Comparison of ENCODE assay signal across 29 mouse cellular contexts in genomic region chr12:101815796-101816195, GRCm38 (mm10). TPM values are rescaled to one million over a fixed set of nuclear protein-coding genes. Genes with fewer than 3 reads are reported as not detected.
DNase-seq lines count a peak whose midpoint lies in the region; ATAC-seq and TF ChIP-seq lines count a peak whose summit lies in the region.
"Had no signal": no experiment of that assay in that cellular context is flagged by ENCODE, and none has a peak within 500 bp of the region (broad histone marks: within the 10 kb centered on the region; RNA-seq: fewer than 3 reads in every experiment).

No protein-coding gene starts in this region.

- peaks cover 9% of the 10 kb centered on the region for H3K4me1 ChIP-seq in heart, embryonic 13.5 days
- peaks cover 5% of the 10 kb centered on the region; the same call in 1 of the 2 replicates for H3K4me1 ChIP-seq in kidney, adult 2 months (ENCODE audit: control insufficient read depth, insufficient read depth, low read length)
- peaks cover 6% of the 10 kb centered on the region for H3K4me1 ChIP-seq in embryonic fibroblast, embryonic 13.5 days (ENCODE audit: control insufficient read depth, insufficient read depth, low read length)

- no peaks in the 10 kb centered on the region for H3K9me3 ChIP-seq in heart, embryonic 13.5 days
- H3K9me3 ChIP-seq: embryonic facial prominence, embryonic 12.5 days; embryonic facial prominence, embryonic 15.5 days; forebrain, embryonic 12.5 days; forebrain, embryonic 15.5 days; G1E; hindbrain, embryonic 10.5 days; hindbrain, embryonic 13.5 days; intestine, embryonic 15.5 days had no signal

- TF ChIP-seq CTCF in kidney, adult 2 months (conservative IDR thresholded peaks at IDR 0.05; ENCODE audit: insufficient read depth, insufficient read length, low read depth, low read length) = no peak
- TF ChIP-seq CTCF in embryonic fibroblast, embryonic 13.5 days (IDR thresholded peaks at IDR 0.05; ENCODE audit: borderline replicate concordance, insufficient read depth, low read length) = no peak

- intact Hi-C loops in heart, postnatal 10 days (cut with DNase I) = loop anchor here (2.0 to 5.0 kb wide), 2 partner anchors 43 to 59 kb away; no protein-coding TSS in a partner anchor

- no peak for DNase-seq in heart, postnatal 10 days
- peak; percentile 55 for DNase-seq in kidney, adult 2 months
- no peak for DNase-seq in kidney, postnatal 14 days
- no peak for DNase-seq in adrenal gland, adult 18-20 months (ENCODE audit: low spot score in 2 of 2)
- DNase-seq: adrenal gland, adult 2 months; adrenal gland, postnatal 14 days; B cell, adult 2 months; cerebellum, adult 11 months; cerebellum, adult 2 months; cerebellum, adult 9-11 months; cerebellum, postnatal 25 days; gastrocnemius, postnatal 25 days; heart, postnatal 36 days had no signal

- H3K36me3 ChIP-seq in heart, embryonic 13.5 days = no peaks in the 10 kb centered on the region
- H3K36me3 ChIP-seq in kidney, adult 2 months (ENCODE audit: control insufficient read depth, insufficient read depth, low read length) = no peaks in the 10 kb centered on the region
- H3K36me3 ChIP-seq: embryonic facial prominence, embryonic 12.5 days; embryonic facial prominence, embryonic 15.5 days; forebrain, embryonic 12.5 days; forebrain, embryonic 15.5 days; G1E; hindbrain, embryonic 10.5 days; hindbrain, embryonic 13.5 days; intestine, embryonic 15.5 days had no signal

- no peak for TF ChIP-seq POLR2A in kidney, adult 2 months (IDR thresholded peaks at IDR 0.05; ENCODE audit: low read depth, low read length)
- TF ChIP-seq POLR2A in embryonic fibroblast, embryonic 13.5 days (IDR thresholded peaks at IDR 0.05; ENCODE audit: low read depth, low read length) = no peak

- H3K27me3 ChIP-seq in heart, embryonic 13.5 days (replicated peaks) = peaks cover 23% of the 10 kb centered on the region
- no peaks in the 10 kb centered on the region for H3K27me3 ChIP-seq in kidney, adult 2 months (replicated peaks; ENCODE audit: control insufficient read depth, insufficient read depth, low read length)
- H3K27me3 ChIP-seq: CH12.LX; embryonic facial prominence, embryonic 12.5 days; intestine, embryonic 15.5 days; Patski had no signal

- WGBS in heart, embryonic 13.5 days = 77% methylated on average over 6 of the region's 6 CpGs
- 54% methylated on average over 6 of the region's 6 CpGs for WGBS in kidney, adult 2 months

- H3K27ac ChIP-seq in heart, embryonic 13.5 days (replicated peaks) = no peak overlapping the region
- H3K27ac ChIP-seq in kidney, adult 2 months (ENCODE audit: insufficient read depth, low read depth, low read length) = no peak overlapping the region
- no peak overlapping the region; the same call in 1 of the 2 replicates for H3K27ac ChIP-seq in embryonic fibroblast, embryonic 13.5 days (ENCODE audit: insufficient read depth, low read length)
- H3K27ac ChIP-seq: embryonic facial prominence, embryonic 12.5 days; embryonic facial prominence, embryonic 15.5 days; forebrain, embryonic 12.5 days; forebrain, embryonic 15.5 days; hindbrain, embryonic 10.5 days; hindbrain, embryonic 13.5 days; intestine, embryonic 15.5 days had no signal

- ATAC-seq in heart, embryonic 13.5 days (ENCODE audit: extremely low read depth, insufficient number of reproducible peaks, low FRiP score, low TSS enrichment) = no peak
- ATAC-seq: forebrain, embryonic 15.5 days; hindbrain, embryonic 16.5 days; intestine, embryonic 15.5 days; Patski had no signal

- H3K4me3 ChIP-seq in heart, embryonic 13.5 days = peak overlapping the region; percentile 2; the same call in 1 of the 2 replicates
- no peak overlapping the region for H3K4me3 ChIP-seq in kidney, adult 2 months (ENCODE audit: insufficient read depth, low read depth, low read length)
- peak overlapping the region; percentile 99; the same call in 1 of the 2 replicates for H3K4me3 ChIP-seq in embryonic fibroblast, embryonic 13.5 days (ENCODE audit: insufficient read depth, low read length)
- H3K4me3 ChIP-seq: erythroblast, embryonic 14.5 days; forebrain, embryonic 12.5 days; forebrain, embryonic 15.5 days; hindbrain, embryonic 10.5 days; hindbrain, embryonic 13.5 days; intestine, embryonic 15.5 days had no signal

- H3K4me2 ChIP-seq in heart, embryonic 13.5 days = peak overlapping the region; percentile 96
- H3K4me2 ChIP-seq: embryonic facial prominence, embryonic 12.5 days; forebrain, embryonic 12.5 days; forebrain, embryonic 15.5 days; heart, embryonic 11.5 days; hindbrain, embryonic 13.5 days; intestine, embryonic 15.5 days had no signal

- H3K9ac ChIP-seq in heart, embryonic 13.5 days = no peak overlapping the region
- H3K9ac ChIP-seq: embryonic facial prominence, embryonic 12.5 days; embryonic facial prominence, embryonic 15.5 days; forebrain, embryonic 12.5 days; forebrain, embryonic 15.5 days; hindbrain, embryonic 13.5 days; intestine, embryonic 15.5 days had no signal

RNA-seq across cellular contexts. Expression of gene Fbln5, which starts 3.1 kb away (rescaled TPM):
- polyA plus RNA-seq in heart, embryonic 13.5 days (2015; fragmentation: Nextera tagmentation; extraction: Ambion mirVana) = 154 and 160 TPM in 2 replicates
- total RNA-seq in heart, postnatal 10 days (2021) = 10 to 100 TPM; 47.1 to 52.2 TPM
- polyA plus RNA-seq in kidney, adult 2 months (2012; rRNA removed) = 302 and 308 TPM in 2 replicates
- 622 and 637 TPM in 2 replicates for polyA plus RNA-seq in embryonic fibroblast, embryonic 13.5 days (2011; ENCODE audit: insufficient read length, low read depth, missing spikeins)
- 10 to 100 TPM; 48.6 to 55.0 TPM for total RNA-seq in adrenal gland, adult 18-20 months (2021)
- total RNA-seq: common myeloid progenitor, adult 5-6 weeks had no signal
- polyA plus RNA-seq: erythroblast, embryonic 14.5 days; G1E had no signal
